Mouse (Mus musculus): Measurements from ENCODE around the gene Man2b2.
A peak's percentile ranks its signal among the peaks of the same experiment; 100 is the strongest.

Man2b2 gene

DNA sequence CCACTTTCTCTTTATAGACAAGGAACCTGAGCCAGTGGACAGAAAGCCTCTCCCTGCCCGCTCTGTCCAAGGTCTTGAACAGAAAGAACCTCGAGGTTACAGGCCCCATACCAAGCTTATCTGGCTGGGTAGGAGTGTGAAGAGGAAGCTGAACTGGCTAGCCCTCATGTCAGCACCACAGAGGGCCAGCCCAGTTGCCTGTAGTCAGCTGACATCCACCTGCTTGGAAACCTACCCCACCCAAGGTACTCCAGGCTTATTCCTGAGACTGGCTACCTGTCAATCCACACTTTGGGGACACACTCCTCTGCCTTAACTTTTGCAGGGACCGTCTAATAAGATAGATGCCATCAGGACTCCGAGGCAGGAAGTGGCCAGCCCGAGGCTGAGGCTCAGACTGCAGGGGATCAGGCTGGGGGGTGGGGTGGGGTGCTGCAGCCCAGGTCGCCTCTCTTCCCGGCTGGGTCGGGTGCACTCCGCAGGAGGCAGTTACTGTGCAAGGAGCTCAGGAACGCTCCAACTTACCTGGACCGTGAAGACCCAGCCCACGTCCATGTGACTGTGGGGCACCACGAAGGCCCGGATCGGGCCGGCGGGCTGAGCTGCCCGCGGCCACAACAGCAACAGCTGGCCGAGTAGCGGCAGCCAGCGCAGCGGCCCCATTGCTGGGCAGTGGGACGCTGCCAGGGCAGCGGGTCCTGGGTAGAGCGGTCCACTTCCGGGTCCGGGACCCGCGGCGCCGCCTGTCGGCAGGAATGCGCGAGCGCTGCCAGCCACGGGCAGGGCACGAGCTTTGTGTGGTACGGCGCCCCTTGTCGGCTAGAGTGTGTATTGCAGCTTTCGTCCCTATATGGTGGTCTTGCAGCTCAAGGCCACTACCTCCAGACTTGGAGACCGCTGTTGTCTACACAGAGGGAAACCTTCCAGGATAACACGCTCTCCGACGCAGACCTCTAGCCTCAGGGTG is at the start of gene Man2b2:
TSS of gene Man2b2 (minus strand) at position 741 of the 967 bp plus-strand sequence.
- DNase-seq, result peak; percentile 91 to 93

DNA sequence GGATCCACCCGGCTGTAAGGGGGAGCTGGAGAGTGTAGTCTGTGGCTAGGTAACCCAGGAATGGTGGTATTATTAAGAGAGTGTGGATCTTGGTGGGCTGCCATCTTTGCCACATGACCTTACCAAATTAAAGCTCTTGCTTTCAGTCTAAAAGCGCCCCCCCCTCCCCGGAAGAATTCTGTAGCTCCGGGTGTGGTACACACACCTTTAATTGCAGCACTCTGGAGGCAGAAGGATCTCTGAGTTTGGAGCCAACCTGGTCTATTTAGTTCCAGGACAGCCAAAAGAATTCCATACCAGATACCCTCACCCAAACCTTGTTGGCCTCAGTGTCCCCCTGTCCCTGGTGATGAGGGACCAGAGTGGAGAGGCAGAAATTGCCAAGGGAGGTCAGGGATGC is 48.3 kb upstream of the Man2b2 start:
- DNase-seq, result no peak

DNA sequence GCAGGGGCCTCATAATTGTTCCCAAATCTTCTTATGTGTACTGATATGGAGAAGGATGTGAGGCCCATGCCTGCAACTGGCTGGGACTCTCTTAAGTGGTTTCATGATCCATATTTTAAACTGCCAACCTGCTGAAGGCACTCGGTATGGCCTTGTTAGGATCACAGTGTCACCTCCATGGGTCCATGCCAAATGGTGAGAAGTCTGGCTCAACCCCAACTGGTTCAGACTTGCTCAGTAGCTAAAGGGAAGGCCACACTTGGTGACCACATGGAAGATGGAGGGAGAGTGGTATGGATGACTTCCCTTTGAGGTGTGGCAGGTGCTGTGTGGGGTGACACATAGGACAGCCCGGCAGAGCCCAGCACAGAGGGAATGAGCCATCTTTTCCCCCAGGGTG is 47.2 kb upstream of the Man2b2 start:
- DNase-seq, result no peak

DNA sequence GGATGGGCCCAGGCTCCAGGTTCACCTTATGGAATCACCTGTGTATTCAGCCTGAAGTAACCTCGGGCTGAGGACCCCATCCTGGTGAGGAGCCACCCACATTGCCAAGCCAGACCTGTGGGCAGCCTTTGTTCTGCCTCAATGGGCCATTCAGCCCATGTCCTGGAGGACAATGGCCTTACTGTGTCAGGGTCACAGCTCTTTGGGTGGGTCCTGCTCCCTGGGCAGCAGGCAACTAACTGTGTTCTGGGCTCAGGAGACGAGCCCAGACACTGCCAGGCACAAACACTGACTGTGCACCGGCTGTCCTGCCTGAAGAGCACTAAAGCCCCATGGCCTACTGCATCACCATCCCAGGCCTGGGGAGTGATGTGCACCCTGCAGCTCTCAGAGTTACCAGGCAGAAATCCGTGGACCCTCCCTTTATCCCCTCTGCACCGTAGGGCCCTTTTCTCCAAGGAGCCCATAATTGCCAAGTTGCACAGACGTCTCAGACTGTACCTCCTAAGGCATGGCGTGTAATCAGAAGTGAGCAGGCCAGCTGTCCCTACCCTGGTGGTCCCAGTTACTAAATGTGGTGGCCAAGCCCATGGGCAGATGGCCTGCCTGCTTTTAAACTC is 46.4 kb upstream of the Man2b2 start:
- no peak for DNase-seq

DNA sequence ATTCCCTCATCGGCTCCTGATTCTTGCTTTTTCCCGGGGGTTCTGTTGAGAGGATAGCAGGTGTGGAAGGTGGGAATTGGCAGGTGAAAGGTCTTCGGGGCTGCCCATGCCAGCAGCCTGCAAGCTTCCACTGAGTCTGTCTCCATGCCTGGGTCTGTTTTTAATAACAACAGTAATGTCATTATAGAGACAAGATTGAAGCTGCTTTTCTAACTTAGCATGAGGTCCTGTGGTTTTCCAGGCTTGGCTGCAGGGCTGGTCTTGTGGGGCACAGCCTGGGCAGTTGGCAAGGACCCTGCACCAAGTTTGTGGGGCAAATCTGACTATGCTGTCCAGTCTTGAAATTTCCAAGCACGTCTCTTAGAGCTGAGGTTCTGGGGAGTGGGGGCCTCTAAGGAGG is 45.5 kb upstream of the Man2b2 start:
- DNase-seq, result no peak

DNA sequence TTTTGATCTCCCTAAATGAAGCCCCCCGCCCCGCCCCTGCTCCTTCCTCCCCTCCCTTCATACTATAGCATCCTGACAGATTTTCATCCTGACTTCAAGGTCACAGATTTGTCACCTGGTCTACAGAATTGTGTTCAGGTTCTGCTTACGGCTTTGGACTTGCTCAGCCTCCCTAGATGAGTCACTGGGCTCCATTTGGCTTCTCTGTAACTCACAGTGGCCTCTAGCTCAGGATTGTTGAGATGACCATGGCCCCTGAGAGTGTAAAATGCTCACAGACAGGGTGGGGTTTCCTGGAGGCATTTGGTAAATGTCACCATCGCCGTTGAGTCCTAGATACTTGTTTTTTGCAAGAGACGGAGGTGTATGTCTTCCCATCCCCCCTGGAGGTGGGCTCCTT is 40.5 kb upstream of the Man2b2 start:
- DNase-seq, result no peak

DNA sequence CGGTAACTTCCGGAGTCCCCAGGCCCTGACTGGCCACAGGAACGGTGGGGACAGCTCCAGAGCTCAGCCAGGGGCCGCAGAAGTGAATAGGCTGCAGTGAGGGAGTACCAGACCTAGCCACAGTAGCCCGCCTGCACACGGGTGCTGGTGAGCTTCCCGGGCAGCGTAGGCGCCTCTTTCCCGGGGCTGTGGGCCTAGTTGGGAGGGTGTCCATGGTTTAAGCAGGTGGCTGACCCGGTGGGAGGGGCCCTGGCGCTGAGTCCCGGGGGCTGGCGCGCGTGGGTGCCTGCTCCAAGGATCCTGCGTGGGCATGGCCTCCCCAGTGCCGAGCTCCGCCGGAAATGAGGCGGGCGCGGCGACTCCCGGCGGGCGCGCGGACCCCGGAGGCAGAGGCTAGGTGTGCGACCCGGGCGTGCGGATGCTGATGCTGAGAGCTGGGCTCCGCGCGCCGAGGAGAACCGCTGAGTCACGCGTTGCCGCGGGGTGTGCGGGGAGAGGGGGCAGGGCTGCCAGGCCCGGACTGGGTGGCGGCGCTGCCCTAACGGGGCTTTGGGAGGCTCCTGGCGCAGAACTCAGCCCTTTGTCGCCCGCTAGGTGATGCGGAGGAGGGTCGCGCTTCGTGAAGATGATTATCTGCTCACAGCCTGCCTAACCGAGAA is 39.3 kb upstream of the Man2b2 start:
- DNase-seq, result no peak

DNA sequence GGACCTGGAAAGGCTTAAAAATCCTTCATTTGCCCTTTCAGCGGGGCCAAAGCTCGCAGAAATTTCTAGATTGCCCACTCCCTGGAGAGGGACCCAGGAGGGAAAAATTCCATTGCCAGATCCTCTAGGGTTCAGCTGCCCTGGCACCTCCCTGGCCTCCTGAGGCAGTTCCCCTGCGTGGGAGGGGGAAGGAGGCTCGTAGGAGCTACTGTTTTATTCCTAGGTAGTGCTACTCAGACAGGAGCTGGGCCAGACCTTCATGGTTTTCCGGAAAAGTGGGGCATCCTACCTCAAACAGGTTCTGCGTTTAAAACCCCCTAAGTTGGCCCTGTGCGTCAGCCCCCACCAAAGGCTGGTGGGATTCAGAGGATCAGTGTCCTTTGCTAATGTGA is 38.7 kb upstream of the Man2b2 start:
- DNase-seq, result no peak

DNA sequence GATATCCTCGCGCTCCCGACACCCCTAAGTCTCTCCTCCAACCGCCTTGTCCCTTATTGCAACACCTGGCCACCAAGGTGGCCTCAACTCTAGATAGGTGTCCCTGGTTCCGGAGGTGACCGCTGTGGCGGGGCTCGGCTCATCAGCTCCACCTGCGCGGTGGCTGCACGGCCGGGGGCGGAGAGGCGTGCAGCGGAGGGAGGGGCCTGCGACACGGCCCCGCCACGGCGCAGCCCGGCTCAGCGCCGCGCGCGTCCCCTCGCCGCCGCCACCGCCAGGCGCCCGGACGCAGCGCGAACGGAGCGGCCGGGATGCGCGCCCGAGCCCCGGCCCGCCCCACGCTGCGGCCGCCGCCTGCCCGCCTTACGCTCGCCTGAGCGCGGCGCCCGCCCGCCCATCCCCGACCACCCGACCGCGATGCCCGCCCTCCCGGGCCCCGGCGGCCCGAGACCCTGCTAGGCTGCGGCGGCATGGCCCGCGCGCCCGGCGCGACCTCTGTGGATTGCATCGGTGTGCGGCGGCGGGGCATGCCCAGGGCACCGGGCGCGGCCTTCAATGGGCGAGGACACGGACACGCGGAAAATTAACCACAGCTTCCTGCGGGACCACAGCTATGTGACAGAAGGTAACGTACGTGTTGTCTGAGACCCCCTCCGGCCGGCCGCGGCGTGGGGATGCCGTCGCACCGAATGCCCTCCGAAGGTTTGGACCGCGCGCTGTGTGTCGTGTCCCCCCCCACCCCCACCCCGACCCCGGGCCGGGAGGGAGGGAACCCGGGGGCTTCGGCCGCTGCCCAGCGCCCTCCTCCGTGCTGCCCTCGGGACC is 38.0 kb upstream of the Man2b2 start, which contains the start of gene Ppp2r2c:
TSS of gene Ppp2r2c (plus strand) at position 248 of the 825 bp plus-strand sequence.
- DNase-seq, result no peak

DNA sequence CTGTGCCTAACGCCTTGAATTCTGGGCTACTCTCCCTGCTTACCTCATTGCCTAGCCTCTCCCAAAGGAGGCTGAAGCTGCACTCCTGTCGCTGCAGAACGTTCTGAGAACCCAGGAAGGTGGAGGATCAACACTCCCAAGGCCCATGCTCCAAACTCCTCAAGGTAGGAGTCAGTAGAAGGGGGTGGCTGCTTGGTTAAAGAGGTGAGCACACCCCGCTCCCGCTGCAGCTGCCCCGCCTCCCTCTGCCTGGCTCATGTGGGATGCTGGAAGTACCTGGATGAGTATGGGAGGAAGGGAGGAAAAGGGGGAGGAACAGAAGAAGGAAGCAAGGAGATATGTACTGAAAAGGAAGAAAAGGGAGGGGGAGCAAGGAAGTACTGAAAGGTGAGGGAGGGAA is 37.1 kb upstream of the Man2b2 start:
- no peak for DNase-seq

DNA sequence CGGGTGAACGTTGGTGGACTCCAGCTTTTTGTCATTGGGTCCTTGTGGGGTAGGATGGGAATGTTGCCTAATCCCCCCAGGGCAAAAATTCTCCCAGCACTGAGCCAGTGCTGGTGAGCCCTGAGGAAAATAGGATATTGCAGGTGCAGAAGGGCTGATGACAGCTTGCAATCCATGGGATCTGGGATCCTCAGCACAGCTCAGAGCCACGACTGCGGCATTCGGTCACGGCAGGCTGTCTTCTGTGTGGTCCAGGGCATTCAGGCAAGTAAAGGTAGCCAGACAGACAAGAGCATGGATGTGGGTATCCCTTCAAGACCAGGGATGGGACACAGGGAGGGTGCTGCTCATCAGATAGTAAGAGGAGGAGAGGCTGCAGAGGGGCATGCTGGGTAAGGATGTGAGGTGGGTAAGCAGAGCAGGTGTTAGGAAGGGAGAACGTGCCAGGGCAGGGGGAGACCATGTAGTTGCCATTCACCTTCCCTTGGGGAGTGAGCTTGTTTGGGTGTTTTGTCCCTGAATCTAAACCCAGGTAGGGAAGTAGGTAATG is 36.3 kb upstream of the Man2b2 start:
- DNase-seq, result no peak

DNA sequence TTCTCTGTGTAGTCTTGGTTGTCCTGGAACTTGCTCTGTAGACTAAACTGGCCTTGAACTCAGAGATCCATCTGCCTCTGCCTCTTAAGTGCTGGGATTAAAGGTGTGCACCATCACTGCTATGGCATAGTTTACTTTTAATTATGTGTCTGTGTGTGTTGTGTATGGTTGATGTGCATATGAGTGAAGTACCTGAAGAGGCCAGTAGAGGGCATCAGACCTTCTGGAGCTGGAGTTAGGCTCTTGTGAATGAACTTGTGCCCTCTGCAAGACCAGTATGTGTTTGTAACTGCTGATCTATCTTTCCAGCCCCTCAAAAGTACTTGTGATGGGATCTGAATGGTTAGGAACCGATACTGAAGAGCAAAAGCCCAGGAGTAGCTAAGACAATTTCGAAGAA is 30.6 kb upstream of the Man2b2 start:
- no peak for DNase-seq

DNA sequence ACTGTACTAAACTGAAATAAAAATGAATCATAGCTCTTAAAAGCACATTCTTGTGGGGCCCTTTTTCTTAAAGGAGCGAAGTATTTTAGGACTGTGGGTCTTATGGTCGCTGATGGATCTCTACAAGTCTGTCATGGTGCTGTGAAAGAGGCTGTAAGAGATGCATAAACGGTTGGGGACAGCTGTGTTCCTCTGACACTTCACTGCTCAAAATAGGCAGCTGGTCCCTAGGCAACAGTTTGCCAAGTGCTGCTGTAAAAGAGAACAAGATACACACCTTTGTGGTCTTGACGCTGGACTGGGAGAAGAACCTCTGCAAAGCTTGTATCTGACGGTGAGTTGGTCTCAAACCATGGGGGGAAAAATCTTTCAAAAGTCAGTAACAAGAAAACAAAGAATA is 27.1 kb upstream of the Man2b2 start:
- DNase-seq, result no peak

DNA sequence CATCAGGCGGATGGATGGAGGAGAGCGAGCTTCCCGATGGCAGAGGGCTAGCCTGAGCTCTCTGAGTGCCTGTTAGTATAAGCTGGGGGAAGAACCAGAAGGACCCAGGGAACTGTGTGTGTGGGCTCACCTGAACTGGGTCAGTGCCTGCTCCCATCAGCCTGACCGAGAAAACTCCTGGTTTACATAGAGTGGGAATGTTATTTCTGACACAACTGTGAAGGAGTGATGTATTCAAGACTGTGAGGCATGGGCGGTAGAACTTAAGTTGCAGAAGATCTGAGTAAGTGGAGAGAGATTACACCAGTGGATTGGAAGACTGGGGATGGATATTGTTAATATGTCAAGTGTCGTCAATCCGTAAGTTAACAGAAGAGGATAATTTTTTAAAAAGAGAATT is 26.1 kb upstream of the Man2b2 start:
- no peak for DNase-seq

DNA sequence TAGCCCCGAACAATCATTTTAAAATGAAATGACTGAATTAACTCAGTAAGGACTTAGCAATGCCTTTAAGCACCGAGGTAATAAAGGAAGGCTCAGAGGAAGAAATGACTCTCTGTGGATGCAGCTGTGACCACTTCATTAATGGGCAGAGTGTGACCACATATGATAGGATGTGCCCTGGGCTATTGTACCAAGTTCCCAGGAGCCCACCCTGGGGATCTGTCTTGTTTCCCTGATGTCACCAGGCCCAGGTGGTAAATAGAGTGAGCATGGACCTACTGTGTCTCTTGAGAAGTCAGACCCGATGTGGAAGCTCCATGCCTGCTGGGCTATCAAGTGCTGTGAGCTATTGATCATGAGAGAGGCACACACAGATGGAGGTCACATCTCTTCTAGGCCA is 24.7 kb upstream of the Man2b2 start:
- no peak for DNase-seq

DNA sequence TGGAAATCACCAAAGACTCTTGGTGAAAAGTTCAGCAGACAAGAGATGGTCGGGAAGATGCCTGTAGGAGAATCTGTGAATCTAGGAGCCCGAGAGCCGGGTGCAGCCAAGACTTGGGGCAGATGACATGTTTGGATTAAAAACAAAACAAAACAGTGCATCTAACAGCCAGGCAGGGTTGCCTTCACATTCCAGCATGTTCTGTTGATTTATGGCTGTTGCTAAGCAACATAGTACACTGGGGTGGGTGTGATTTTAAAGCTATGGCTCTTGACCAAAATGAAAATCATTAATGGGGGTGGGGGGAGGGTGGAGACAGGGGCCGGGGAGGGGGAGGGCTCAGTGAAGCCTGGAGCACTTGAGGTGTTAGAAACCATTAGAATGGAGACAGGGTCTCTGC is 21.1 kb upstream of the Man2b2 start:
- DNase-seq, result no peak

DNA sequence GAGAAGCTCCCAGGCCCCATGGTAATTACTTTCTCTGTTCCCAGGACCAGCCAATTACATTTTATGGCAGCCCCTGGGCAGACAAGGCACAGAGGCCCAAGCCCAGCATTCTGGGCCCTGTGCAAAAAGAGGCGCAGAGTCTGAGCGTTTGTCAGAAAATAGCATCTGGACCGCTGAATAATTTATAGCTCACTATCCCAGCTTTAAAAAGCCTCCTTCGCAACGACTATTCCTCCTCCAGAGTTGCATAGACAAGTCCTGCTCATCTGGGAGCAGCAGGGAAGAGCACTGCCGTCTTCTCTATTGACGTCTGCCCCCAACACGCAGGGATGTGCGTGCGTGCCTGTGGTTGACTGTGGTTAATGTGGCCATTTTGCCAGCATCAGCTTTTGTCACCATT is 14.0 kb upstream of the Man2b2 start:
- no peak for DNase-seq

DNA sequence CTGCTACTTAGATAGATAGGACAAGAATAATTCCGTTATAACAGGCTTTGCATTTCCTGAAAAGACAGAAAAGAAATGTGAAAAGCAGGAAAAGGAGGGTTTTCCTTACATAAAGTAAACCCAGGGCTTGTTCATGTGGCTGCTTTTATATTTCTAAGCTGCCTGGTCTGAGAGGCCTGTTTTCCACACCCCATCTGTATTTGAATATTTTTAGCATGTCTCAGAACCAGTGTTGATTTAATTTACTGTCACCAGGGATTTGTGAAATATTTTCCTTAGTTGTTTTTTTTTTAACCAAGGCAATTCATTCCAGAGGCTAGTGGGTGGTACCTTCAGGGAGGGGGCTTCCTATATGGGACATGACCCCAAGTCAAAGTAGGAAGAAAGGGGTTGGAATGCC is 11.2 kb upstream of the Man2b2 start:
- no peak for DNase-seq

DNA sequence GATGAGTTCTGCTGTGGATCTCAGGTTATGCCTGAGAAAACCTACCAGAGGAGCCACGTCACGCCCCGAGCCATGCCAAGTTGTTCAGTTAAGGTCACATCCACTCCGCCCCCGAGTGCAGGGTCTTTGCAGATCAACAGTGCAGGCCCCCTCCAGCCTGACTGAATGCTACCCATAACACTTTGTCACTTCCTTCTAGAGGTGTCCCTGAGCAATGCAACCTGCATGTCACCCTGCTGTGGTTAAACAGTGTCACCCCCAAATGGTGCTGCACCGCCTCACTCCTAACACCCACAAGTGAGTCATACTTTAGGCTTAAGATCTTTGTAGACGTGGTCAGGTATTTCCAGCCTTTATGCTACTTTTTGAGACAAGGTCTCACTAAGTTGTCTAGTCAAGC is 9.6 kb upstream of the Man2b2 start:
- no peak for DNase-seq

DNA sequence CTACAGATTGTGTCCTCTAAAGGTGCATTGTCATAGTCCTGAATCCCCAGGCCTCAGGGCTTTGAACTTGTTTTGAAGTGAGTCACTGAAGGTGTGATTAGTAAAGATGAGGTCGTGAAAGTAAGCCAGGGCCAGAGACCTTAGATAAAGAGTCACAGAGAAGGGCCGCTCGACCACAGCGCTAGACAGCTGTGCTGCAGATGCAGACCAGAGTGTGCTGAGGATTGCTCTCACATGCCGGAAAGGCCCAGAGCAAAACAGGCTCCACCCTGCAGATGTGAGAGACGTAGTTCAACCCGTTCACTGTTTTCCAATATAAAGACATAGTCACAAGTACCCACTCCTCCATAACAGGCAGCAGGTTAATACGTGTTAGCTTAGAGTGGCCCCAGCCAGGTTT is 9.1 kb upstream of the Man2b2 start:
- no peak for DNase-seq

DNA sequence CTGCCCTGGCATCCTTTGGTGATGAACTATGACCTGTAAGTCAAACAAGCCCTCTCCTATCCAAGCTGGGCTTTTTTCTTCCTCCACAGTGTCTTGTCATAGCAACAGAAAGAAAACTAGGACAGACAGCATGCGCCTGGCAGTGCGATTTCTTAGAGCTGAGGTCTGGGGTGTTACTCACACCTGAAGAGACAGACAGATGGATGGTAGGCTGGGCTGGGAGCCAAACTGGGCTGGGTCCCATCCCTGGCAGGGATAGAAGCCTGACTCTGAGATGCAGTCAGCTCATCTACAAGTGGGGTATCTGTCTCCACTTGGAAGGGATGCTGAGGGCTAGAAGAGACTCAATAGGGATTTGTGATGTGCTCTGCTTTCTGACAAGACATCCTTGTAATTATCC is 8.6 kb upstream of the Man2b2 start:
- DNase-seq, result no peak

DNA sequence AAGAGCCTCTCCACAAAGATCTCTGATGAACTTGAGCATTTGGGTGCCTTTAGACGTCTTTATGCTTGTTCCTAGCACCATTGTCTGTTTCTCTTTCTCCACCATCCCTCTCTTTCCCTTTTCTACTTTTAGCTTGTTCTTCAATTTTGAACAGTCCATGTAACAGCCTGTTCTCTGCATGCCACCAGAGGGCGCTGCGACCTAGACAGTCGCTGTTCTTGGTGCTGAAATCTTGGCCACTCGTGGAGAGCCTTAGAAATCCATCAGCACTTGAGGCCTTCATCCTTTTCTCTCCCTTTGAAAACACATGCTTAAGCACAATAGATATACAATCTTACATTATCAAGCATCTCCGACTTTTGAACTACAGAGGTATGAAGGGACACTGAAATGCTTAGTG is 5.5 kb upstream of the Man2b2 start:
- DNase-seq, result peak; percentile 62 to 73

DNA sequence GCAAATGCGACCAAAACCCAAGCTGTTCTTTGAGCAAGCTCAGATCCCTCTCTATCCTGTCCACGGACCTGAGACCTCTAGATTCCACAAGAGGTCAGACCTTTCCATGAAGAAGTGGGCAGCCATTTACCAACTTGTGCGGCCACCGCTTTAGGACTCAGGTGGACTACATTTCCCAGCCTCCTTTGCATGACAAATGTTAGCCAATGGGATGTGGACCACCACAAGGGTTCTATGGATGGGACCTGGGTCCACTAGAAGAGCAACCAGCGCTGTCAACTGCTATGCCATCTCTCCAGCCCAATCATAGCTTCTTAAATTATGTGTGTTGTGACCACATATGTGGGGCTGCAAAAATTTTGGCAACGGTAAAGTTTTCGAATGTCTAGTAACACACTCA is 819 bp upstream of the Man2b2 start:
- DNase-seq, result no peak
